Mouse (Mus musculus): Measurements from ENCODE around the gene Pip5k1a. TPM values are rescaled to one million over a fixed set of nuclear protein-coding genes. Genes with fewer than 3 reads are reported as not detected.
"Not testable (repeated sequence)": the region's sequence is repeated elsewhere in the genome, so short reads cannot be mapped to it uniquely, and the experiment has no call there.

Gene Pip5k1a
- polyA plus RNA-seq, 1 experiment from 2014 or later: 12.8 TPM

DNA sequence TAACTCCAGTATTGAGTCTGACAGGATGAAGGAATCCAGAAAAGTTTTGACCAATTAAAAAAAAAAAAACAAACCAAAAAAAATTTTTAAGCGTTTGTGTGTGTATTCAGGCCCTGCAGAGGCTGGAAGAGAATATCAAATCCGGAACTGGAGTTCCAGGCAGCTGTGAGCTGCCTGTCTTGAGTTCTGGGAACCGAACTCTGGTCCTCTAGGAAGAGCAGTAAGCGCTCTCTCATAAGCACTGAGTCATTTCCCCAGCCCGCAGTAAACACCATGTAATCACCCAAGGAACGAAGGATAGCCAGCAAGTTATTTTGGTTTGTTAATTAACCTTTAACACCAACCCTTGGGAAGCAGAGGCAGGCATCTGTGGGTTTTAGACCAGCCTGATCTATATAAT lies 63.5 kb downstream of the Pip5k1a start:
- no peaks in the 10 kb centered on the region for H3K27me3 ChIP-seq (replicated peaks; ENCODE audit: control insufficient read depth, insufficient read depth, low read length)
- no peaks in the 10 kb centered on the region for H3K9me3 ChIP-seq (ENCODE audit: control insufficient read depth, low read length)
- ATAC-seq (replicated peaks; ENCODE audit: low FRiP score) (no peak), DNase-seq (ENCODE audit: low spot score) (no peak)
- H3K27ac ChIP-seq (ENCODE audit: low read depth, low read length): peak overlapping the region; percentile 65
- peaks cover 16% of the 10 kb centered on the region for H3K4me1 ChIP-seq (replicated peaks; ENCODE audit: control insufficient read depth, insufficient read depth, low read length)
- H3K4me2 ChIP-seq: peak overlapping the region; percentile 74
- 0 out of 2 replicates have a peak overlapping the region, but pooled peaks have one; percentile 16 for H3K9ac ChIP-seq (ENCODE audit: low read depth, low read length)
- 57% methylated on average over 6 of the region's 6 CpGs for WGBS
- H3K36me3 ChIP-seq (ENCODE audit: control insufficient read depth, insufficient read depth, low read length): peaks cover 4% of the 10 kb centered on the region
- H3K4me3 ChIP-seq (ENCODE audit: low read depth, low read length): no peak overlapping the region

DNA sequence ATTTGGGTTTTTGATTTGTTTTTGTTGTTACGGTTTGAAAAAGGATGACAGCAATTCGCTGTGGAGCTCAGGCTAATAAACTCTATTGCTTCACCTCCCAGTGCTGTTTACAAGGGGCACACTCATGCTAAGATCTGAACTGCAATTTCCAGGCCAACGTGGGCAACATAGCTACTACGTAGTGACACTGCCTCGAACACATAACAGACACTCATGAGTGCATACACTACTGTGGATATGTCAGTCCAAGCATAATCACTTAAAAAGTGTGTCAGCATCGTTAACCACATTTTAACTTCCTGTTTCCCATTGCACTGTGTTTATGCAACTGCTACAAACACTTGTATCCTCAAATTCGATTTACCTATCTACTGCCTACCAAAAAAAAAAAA lies 63.9 kb downstream of the Pip5k1a start:
- peak overlapping the region; percentile 58 for H3K9ac ChIP-seq (ENCODE audit: low read depth, low read length)
- 16% methylated on average over 7 of the region's 7 CpGs for WGBS
- H3K4me3 ChIP-seq (ENCODE audit: low read depth, low read length): peak overlapping the region; percentile 91
- no peaks in the 10 kb centered on the region for H3K27me3 ChIP-seq (replicated peaks; ENCODE audit: control insufficient read depth, insufficient read depth, low read length)
- ATAC-seq (replicated peaks; ENCODE audit: low FRiP score): peak; percentile 43
- DNase-seq (ENCODE audit: low spot score): no peak
- no peaks in the 10 kb centered on the region for H3K9me3 ChIP-seq (ENCODE audit: control insufficient read depth, low read length)
- peak overlapping the region; percentile 74 for H3K4me2 ChIP-seq
- H3K27ac ChIP-seq (ENCODE audit: low read depth, low read length): peak overlapping the region; percentile 65; the same call in 1 of the 2 replicates
- peaks cover 4% of the 10 kb centered on the region for H3K36me3 ChIP-seq (ENCODE audit: control insufficient read depth, insufficient read depth, low read length)
- peaks cover 16% of the 10 kb centered on the region for H3K4me1 ChIP-seq (replicated peaks; ENCODE audit: control insufficient read depth, insufficient read depth, low read length)

DNA sequence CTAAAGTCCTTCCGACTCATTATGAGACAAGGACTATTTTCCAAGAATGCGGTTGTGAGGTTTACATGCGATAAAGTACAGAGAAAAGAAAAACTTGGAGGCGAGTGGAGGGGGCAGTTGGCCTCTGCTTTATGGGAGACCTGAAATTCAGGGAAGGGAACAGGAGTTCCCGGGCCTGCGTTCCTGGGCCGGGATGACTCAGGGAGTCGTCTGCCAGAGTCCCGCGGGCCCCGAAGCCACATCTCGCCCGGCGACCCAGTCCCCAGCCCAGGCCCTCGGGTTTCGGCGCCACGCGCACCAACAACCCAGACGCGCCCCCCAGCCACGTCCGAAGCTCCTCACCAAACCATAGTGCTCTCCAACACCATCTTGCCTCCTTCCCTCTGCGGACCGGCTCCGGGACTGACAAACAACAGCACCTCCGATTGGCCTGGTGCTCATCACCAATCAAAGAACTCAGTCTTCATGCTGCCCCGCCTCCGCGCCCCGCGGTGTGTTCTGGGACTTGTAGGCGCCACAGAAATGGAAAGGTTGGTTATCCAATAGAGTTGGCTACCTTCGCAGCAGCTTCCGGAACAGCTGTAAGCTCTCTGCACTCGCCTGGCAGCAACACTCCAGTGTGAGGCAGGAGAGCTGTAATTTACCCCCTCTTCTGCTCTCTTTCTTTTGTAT lies 64.4 kb downstream of the Pip5k1a start, which contains the start of gene Psmd4:
Gene Psmd4 (minus strand): TSS at position 449 of the 672 bp plus-strand sequence.
- H3K4me1 ChIP-seq (replicated peaks; ENCODE audit: control insufficient read depth, insufficient read depth, low read length): peaks cover 16% of the 10 kb centered on the region
- peak; percentile 97 for ATAC-seq (replicated peaks; ENCODE audit: low FRiP score)
- under 1% methylated on average over 36 of the region's 36 CpGs for WGBS

DNA sequence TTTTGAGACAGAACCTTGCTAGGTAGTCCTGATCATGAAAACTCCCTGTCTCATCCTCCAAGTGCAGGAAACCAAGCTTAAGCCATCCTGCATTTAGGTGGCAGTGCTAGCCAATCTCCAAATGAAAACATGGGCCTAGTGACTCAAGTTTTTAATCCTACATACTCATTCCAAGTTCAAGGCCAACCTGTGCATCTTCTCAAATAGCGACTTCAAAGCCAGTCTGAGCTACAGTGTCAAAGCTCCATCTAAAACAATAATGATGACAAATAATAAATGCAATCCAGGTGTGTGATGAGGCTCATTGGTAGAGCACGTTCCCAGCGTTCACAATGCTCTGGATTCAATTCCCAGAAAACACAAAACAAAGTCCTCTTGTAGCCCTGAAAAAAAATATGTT lies 65.1 kb downstream of the Pip5k1a start:
- peaks cover 16% of the 10 kb centered on the region for H3K4me1 ChIP-seq (replicated peaks; ENCODE audit: control insufficient read depth, insufficient read depth, low read length)

More for the DNA sequence above, 64.4 kb downstream of the Pip5k1a start, which contains the start of gene Psmd4:
- H3K4me3 ChIP-seq (ENCODE audit: low read depth, low read length): peak within 1 kb of the TSS; percentile 91
- H3K36me3 ChIP-seq (ENCODE audit: control insufficient read depth, insufficient read depth, low read length): peaks cover 6% of the 10 kb centered on the region
- peak; percentile 98 for DNase-seq (ENCODE audit: low spot score)
- H3K9me3 ChIP-seq (ENCODE audit: control insufficient read depth, low read length): no peaks in the 10 kb centered on the region
- peak within 1 kb of the TSS; percentile 71 for H3K27ac ChIP-seq (ENCODE audit: low read depth, low read length)
- H3K9ac ChIP-seq (ENCODE audit: low read depth, low read length): peak within 1 kb of the TSS; percentile 91
- H3K27me3 ChIP-seq (replicated peaks; ENCODE audit: control insufficient read depth, insufficient read depth, low read length): no peaks in the 10 kb centered on the region
- peak within 1 kb of the TSS; percentile 94 for H3K4me2 ChIP-seq

DNA sequence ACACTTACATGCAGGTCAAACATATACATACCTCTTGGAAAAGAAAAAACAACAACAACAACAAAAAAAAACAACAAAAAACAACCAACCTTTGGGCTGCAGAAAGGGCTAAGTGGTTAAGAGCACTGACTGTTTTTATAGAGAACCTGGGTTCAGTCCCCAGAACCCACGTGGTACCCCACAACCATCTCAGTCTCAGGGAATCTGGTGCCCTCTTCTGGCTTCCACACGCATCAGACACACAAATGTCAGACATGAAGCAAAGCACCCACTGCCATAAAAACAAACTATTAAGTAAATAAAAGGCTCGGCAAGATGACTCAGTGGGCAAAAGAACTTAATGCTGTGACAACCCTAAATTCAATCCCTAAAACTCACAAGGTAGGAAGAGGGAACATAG lies 76.8 kb downstream of the Pip5k1a start:
- Histone ChIP-seq H3K4me3 (ENCODE audit: low read depth, low read length) (no peak overlapping the region), H3K9me3 (ENCODE audit: control insufficient read depth, low read length) (no peaks in the 10 kb centered on the region), H3K27ac (ENCODE audit: low read depth, low read length) (no peak overlapping the region), H3K9ac (ENCODE audit: low read depth, low read length) (no peak overlapping the region), H3K4me1 (replicated peaks; ENCODE audit: control insufficient read depth, insufficient read depth, low read length) (peaks cover 20% of the 10 kb centered on the region), H3K4me2 (no peak overlapping the region), H3K36me3 (ENCODE audit: control insufficient read depth, insufficient read depth, low read length) (peaks cover 31% of the 10 kb centered on the region), H3K27me3 (replicated peaks; ENCODE audit: control insufficient read depth, insufficient read depth, low read length) (no peaks in the 10 kb centered on the region)
- DNase-seq (ENCODE audit: low spot score): no peak
- no peak for ATAC-seq (replicated peaks; ENCODE audit: low FRiP score)
- whole genome bisulfite sequencing: 68% methylated on average over 3 of the region's 3 CpGs

More for the DNA sequence above, 65.1 kb downstream of the Pip5k1a start:
- no peaks in the 10 kb centered on the region for H3K27me3 ChIP-seq (replicated peaks; ENCODE audit: control insufficient read depth, insufficient read depth, low read length)
- H3K27ac ChIP-seq (ENCODE audit: low read depth, low read length): no peak overlapping the region
- 9% methylated on average over 3 of the region's 3 CpGs for WGBS
- peak overlapping the region; percentile 94 for H3K4me2 ChIP-seq
- no peak for DNase-seq (ENCODE audit: low spot score)
- no peak for ATAC-seq (replicated peaks; ENCODE audit: low FRiP score)
- no peaks in the 10 kb centered on the region for H3K9me3 ChIP-seq (ENCODE audit: control insufficient read depth, low read length)
- H3K9ac ChIP-seq (ENCODE audit: low read depth, low read length): peak overlapping the region; percentile 91
- peak overlapping the region; percentile 91 for H3K4me3 ChIP-seq (ENCODE audit: low read depth, low read length)
- H3K36me3 ChIP-seq (ENCODE audit: control insufficient read depth, insufficient read depth, low read length): peaks cover 10% of the 10 kb centered on the region

DNA sequence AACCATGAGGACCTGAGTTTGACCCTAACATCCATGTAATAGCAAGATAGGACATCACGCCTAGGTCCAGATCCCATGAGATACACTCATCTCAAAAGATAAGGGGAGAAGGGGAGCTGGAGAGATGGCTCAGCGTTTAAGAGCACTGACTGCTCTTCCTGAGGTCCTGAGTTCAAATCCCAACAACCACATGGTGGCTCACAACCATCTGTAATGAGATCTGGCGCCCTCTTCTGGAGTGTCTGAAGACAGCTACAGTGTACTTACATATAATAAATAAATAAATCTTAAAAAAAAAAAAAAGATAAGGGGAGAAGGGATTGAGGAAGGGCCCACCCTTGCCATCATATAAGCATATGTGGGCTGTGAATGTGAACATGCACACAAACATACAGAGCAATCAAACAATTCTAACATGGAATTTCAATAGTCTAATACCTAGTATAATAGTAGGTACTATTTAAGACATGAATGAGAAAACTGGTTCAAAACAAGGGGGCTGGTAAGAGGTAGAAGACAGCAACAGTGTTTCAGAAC lies 77.4 kb downstream of the Pip5k1a start:
- not testable (repeated sequence) for H3K9me3 ChIP-seq (ENCODE audit: control insufficient read depth, low read length); H3K4me2 ChIP-seq; DNase-seq (ENCODE audit: low spot score); H3K9ac ChIP-seq (ENCODE audit: low read depth, low read length); H3K27me3 ChIP-seq (replicated peaks; ENCODE audit: control insufficient read depth, insufficient read depth, low read length); H3K27ac ChIP-seq (ENCODE audit: low read depth, low read length); H3K4me3 ChIP-seq (ENCODE audit: low read depth, low read length); ATAC-seq (replicated peaks; ENCODE audit: low FRiP score)
- H3K36me3 ChIP-seq (ENCODE audit: control insufficient read depth, insufficient read depth, low read length): peaks cover 25% of the 10 kb centered on the region
- H3K4me1 ChIP-seq (replicated peaks; ENCODE audit: control insufficient read depth, insufficient read depth, low read length): peaks cover 25% of the 10 kb centered on the region
- WGBS: 66% methylated on average over 3 of the region's 3 CpGs

DNA sequence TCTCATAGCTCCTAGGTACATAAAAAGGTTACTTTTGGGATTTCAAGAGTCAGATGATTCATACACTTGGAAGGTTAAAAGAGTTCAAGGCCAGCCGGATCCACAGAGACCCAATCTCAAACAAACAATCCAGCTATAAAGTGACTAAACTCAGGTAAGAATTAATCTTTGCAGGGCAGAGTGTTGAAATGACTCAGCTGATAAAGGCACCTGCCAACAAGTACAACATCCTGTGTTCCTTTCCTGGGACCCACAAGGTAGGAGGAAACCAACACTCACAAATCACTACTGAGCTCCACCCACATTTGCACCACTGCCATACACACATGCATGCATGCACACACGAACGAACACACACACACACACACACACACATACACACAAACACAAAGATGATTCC lies 78.1 kb downstream of the Pip5k1a start:
- peaks cover 18% of the 10 kb centered on the region for H3K36me3 ChIP-seq (ENCODE audit: control insufficient read depth, insufficient read depth, low read length)
- no peak overlapping the region for H3K9ac ChIP-seq (ENCODE audit: low read depth, low read length)
- WGBS: 82% methylated on average over 3 of the region's 3 CpGs
- H3K9me3 ChIP-seq (ENCODE audit: control insufficient read depth, low read length): no peaks in the 10 kb centered on the region
- H3K27me3 ChIP-seq (replicated peaks; ENCODE audit: control insufficient read depth, insufficient read depth, low read length): no peaks in the 10 kb centered on the region
- ATAC-seq (replicated peaks; ENCODE audit: low FRiP score): no peak
- H3K4me1 ChIP-seq (replicated peaks; ENCODE audit: control insufficient read depth, insufficient read depth, low read length): peaks cover 25% of the 10 kb centered on the region
- H3K4me2 ChIP-seq: no peak overlapping the region
- DNase-seq (ENCODE audit: low spot score): no peak
- H3K27ac ChIP-seq (ENCODE audit: low read depth, low read length): no peak overlapping the region
- H3K4me3 ChIP-seq (ENCODE audit: low read depth, low read length): no peak overlapping the region

DNA sequence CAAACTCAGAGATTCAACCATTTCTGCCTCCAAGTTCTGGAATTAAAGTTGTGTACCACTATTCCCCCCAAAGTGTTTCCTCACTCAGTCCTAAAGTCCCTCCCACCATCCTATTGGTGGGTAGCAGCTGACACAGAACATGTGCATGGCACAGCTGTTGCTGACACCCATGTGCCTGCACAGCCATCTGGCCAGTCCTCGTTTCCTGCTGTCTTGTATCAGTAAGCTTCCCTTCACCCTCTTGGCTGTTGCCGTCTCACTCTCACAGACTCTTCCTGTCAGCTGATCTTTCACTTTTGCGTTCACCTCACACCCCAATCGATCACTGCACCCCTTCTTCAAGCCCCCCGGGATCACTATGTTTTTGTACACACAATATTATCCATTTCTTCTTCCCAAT lies 79.0 kb downstream of the Pip5k1a start:
- no peak for DNase-seq (ENCODE audit: low spot score)

More for the DNA sequence above, 79.0 kb downstream of the Pip5k1a start:
- H3K27ac ChIP-seq (ENCODE audit: low read depth, low read length): no peak overlapping the region
- peaks cover 25% of the 10 kb centered on the region for H3K4me1 ChIP-seq (replicated peaks; ENCODE audit: control insufficient read depth, insufficient read depth, low read length)
- peak; percentile 46; the same call in 1 of the 2 replicates for ATAC-seq (replicated peaks; ENCODE audit: low FRiP score)
- H3K27me3 ChIP-seq (replicated peaks; ENCODE audit: control insufficient read depth, insufficient read depth, low read length): no peaks in the 10 kb centered on the region
- H3K4me2 ChIP-seq: no peak overlapping the region
- no peak overlapping the region for H3K9ac ChIP-seq (ENCODE audit: low read depth, low read length)
- peaks cover 9% of the 10 kb centered on the region for H3K36me3 ChIP-seq (ENCODE audit: control insufficient read depth, insufficient read depth, low read length)
- H3K9me3 ChIP-seq (ENCODE audit: control insufficient read depth, low read length): no peaks in the 10 kb centered on the region
- 39% methylated on average over 5 of the region's 5 CpGs for WGBS
- no peak overlapping the region for H3K4me3 ChIP-seq (ENCODE audit: low read depth, low read length)

Data from liver, embryonic 11.5 days (tissue).